Mouse (Mus musculus) right cerebral cortex, adult 2 months (tissue): ENCODE results near the gene Ntf3.

ENCODE experiments used
- DNase-seq, 2 experiments: peaks; one replicate each; pipeline ENCODE4 v3.0.0; 2021 to 2022; ENCODE audit warnings: low spot score in 2 of 2

The Ntf3 gene

GRCm38 (mm10) chr6:126166548-126167207, at the start of gene Ntf3:
Gene Ntf3 (minus strand): TSS chr6:126166910.
- DNase-seq, result no peak

DNA sequence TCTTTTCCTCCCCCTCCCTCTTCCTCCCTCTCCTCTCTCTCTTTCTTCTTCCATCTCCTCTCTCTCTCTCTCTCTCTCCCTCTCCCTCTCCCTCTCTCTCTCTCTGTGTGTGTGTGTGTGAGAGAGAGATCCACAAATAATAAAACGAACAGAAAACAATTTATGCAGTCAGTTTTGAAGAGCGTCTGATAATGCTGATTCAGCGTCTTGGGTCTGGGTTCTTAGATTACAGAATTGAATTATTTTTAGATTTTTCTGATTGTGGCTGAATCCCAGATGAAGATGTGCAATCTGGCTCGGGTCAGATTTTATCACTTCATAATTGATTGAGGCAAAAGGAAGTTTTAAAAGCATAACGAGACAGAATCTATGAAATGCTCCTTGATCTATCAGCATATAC, 46.6 kb upstream of the Ntf3 start:
- no peak for DNase-seq

GRCm38 (mm10) chr6:126203366-126203765, 36.7 kb upstream of the Ntf3 start:
- no peak for DNase-seq

DNA sequence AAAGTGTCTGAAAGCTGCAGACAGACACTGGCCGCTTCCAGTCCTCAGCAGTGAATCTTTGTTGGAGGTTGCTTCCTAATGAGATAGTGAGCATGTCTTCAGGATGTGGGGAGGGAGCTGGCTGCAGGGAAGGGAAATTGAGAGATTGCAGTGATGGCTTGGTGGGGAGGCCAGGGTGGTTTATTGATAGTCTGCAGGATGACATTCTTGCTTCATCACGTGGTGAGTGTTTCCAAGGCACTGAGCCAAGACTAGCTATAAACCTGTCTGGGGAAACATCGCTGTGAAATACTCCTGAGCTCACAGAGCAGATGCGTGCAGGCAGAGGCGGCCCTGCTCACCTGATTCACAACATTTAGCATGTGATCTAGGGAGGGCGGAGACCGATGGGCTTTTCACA, 36.2 kb upstream of the Ntf3 start:
- peak in 1 of 2 experiments; percentile 4 for DNase-seq

DNA sequence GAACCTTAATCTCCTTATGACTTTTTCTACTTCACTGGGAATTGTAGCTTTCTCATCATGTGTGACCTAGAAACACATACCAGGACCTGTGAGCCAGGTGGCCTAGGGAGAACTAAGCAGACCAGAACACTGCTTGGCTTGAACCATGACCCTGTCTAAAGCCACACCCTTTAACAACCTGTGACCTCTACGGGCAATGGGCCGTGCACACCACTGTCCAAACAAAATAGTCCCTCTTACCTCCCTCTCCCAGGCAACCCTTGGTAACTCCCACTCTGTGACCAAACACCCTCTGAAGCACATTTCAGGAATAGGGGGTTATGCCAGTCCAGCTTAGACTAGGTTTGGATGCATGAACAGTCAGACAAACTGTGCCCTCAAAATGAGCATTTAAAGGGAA, 35.0 kb upstream of the Ntf3 start:
- DNase-seq, result no peak

- DNase-seq, result peak in 1 of 2 experiments; percentile 10
Observed at GRCm38 (mm10) chr6:126199916-126200315, 33.2 kb upstream of the Ntf3 start.

GRCm38 (mm10) chr6:126194760-126195159, 28.1 kb upstream of the Ntf3 start:
- DNase-seq, result no peak

GRCm38 (mm10) chr6:126190218-126190871, 23.6 kb upstream of the Ntf3 start:
- no peak for DNase-seq

DNA sequence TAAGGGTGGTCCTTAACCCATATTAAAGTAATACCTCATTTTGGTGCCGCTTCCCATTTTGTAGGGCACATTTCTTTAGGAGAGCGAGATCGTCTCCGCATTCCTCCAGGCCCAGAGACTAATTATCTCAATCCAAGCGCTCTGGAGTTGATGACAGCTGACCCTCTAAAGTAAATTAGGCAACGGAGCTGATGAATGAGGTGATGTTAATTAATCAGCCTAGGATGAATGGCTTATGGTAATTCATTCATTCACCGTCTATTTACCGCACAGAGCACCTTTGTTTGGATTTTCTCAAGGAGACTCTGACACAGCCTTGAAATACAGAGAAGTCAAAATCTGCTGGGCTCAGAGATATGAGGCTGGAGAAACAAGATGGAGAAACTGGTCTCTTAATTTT, 20.7 kb upstream of the Ntf3 start:
- no peak for DNase-seq

- DNase-seq, result no peak
Observed at GRCm38 (mm10) chr6:126186116-126186515, 19.4 kb upstream of the Ntf3 start.

- no peak for DNase-seq
Observed at GRCm38 (mm10) chr6:126172071-126172470, 5.4 kb upstream of the Ntf3 start.

DNA sequence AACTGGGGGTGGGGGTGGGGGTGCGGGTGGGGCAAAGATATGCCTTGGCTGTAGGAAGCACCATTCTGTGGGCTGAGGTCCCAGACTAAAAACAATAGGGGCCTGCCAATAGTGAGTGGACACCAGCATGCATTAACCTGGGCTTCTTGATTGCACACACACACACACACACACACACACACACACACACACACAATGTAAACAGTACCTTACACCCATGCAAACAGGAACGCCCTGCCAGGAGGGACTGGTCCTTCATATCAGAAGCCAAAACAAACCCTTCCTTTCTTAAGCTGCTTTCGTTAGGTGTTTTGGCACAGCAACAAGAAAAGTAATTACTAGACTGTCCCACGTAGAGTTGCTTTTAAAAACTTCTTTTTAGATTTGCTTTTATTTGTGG, 4.1 kb upstream of the Ntf3 start:
- no peak for DNase-seq

GRCm38 (mm10) chr6:126167731-126168130, 1.0 kb upstream of the Ntf3 start:
- DNase-seq, result peak; percentile 22 to 59

- DNase-seq, result no peak
Observed at GRCm38 (mm10) chr6:126167208-126167590, 489 bp upstream of the Ntf3 start.

GRCm38 (mm10) chr6:126165591-126166155, 1.0 kb downstream of the Ntf3 start:
- DNase-seq, result no peak

DNA sequence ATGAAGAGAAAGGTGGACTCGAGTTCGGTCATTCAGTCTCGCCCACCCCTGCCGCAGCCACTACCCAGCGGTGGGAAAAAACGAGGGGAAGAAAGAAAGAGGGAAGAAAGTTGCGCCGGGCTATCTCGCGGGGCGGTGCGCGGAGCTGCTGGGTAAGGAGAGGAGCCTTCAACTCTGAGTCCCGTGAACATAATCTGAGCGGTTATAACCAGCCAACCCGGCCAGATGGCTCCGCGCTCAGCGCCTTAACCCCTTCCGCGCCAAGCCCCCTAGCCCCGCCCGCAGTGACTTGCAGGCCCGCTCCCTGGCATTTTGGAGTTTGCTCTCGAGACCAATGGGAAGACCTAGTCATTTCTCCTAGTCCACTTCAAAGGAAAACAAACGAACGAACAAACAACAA, 1.9 kb downstream of the Ntf3 start:
- no peak for DNase-seq

GRCm38 (mm10) chr6:126163861-126164755, 2.6 kb downstream of the Ntf3 start:
- DNase-seq, result no peak

- peak; percentile 56 to 62 for DNase-seq
Observed at GRCm38 (mm10) chr6:126163181-126163621, 3.5 kb downstream of the Ntf3 start.

DNA sequence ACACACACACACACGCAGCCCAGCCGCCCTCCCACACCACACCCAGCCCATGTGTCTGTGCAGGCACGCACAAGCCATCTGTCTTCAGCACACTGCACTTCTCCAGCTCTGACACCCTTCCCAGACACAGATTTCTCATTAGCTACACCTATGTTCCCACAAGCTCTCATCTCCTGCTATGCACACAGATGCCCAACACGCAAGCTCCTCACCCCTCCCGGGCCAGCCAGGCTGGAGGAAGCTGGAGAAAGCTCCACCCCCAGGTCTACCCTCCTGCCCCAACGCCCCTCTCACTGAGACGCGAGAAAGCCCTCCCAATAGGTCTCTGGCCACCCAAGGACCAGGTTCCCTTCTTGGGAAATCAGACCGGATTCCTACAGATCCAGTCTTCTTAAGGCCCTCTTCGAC, 4.4 kb downstream of the Ntf3 start:
- peak in 1 of 2 experiments; percentile 46 for DNase-seq

DNA sequence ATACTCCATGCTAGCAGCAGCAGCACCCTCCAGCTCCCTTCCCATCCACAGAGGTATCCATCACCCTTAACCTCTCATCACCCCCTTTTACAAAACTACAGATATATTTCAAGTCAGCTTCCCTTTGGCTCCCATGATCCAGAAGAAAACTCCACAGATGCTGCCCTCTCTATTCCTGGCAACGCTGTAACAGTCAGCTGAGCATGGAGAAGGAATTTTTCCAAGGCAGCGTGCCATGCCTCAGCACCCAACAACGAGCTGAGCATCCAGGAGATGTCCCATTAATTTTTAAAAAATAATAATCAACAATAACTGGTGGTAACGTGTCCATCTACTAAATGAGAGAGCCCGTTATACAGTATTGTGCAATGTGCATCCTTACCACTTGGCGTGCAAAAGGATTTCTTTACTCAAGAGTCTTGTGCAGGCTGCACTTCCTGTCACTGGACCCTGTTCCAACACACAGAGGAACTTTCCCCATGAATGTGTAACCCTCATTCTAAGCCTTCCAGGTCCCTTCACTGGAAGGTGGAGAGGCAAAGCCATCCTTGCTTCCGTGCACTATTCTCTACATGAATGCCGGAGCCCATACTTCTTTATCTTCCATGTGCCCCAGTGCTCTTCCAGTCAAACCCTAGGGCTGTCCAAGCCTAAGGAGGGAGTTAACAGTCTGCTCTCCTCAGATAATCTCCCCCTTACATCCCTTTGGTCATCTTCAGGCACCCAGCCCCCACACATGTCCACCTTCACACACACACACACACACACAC, 5.0 kb downstream of the Ntf3 start:
- no peak for DNase-seq

GRCm38 (mm10) chr6:126160067-126160411, 6.7 kb downstream of the Ntf3 start:
- DNase-seq, result no peak
